In genomic region chr2:11767161-11767545, GRCm38 (mm10) we compare ENCODE assay signal across 15 mouse cellular contexts. TPM values are rescaled to one million over a fixed set of nuclear protein-coding genes. Genes with fewer than 3 reads are reported as not detected.
DNase-seq lines count a peak whose midpoint lies in the region; ATAC-seq and TF ChIP-seq lines count a peak whose summit lies in the region.
"Had no signal": no experiment of that assay in that cellular context is flagged by ENCODE, and none has a peak within 500 bp of the region (broad histone marks: within the 10 kb centered on the region; RNA-seq: fewer than 3 reads in every experiment).

No protein-coding gene starts in this region.

- no peak overlapping the region for H3K9ac ChIP-seq in liver, adult 2 months (ENCODE audit: low read depth, low read length)
- H3K9ac ChIP-seq in liver, embryonic 11.5 days (ENCODE audit: low read depth, low read length), result no peak overlapping the region
- H3K9ac ChIP-seq: embryonic facial prominence, embryonic 13.5 days; limb, embryonic 12.5 days; stomach, embryonic 15.5 days had no signal

- peaks cover 54% of the 10 kb centered on the region for H3K36me3 ChIP-seq in liver, adult 2 months (ENCODE audit: control insufficient read depth, insufficient read depth, low read length)
- peaks cover 22% of the 10 kb centered on the region for H3K36me3 ChIP-seq in liver, embryonic 11.5 days (ENCODE audit: control insufficient read depth, insufficient read depth, low read length)

- intact Hi-C loops in gastrocnemius, postnatal 14 days (cut with DNase I; ENCODE audit: low total_unique reads), result no loop called here
- intact Hi-C loops in heart, postnatal 25 days (cut with DNase I), result no loop called here

- H3K27me3 ChIP-seq in liver, adult 2 months (ENCODE audit: control insufficient read depth, insufficient read depth, low read length), result no peaks in the 10 kb centered on the region
- no peaks in the 10 kb centered on the region for H3K27me3 ChIP-seq in liver, embryonic 11.5 days (replicated peaks; ENCODE audit: control insufficient read depth, insufficient read depth, low read length)
- H3K27me3 ChIP-seq: embryonic facial prominence, embryonic 13.5 days; limb, embryonic 12.5 days; megakaryocyte, embryonic 14.5 days; stomach, embryonic 15.5 days had no signal

- no peak overlapping the region for H3K4me3 ChIP-seq in liver, adult 2 months (ENCODE audit: insufficient read depth, low read depth, low read length)
- no peak overlapping the region for H3K4me3 ChIP-seq in liver, embryonic 11.5 days (ENCODE audit: low read depth, low read length)
- H3K4me3 ChIP-seq: embryonic facial prominence, embryonic 13.5 days; limb, embryonic 12.5 days; megakaryocyte, embryonic 14.5 days; stomach, embryonic 15.5 days had no signal

- DNase-seq in cerebellum, adult 18-20 months, result peak; percentile 14 to 28
- no peak for DNase-seq in cerebellum, adult 11 months
- DNase-seq in liver, adult 2 months (ENCODE audit: extremely low read depth, low read depth, low spot score), result peak; percentile 11
- no peak for DNase-seq in liver, embryonic 11.5 days (ENCODE audit: low spot score)
- peak; percentile 22 for DNase-seq in adrenal gland, postnatal 25 days
- peak; percentile 23 for DNase-seq in gastrocnemius, postnatal 14 days
- DNase-seq in kidney, postnatal 25 days, result no peak
- DNase-seq in heart, postnatal 25 days (ENCODE audit: low spot score), result no peak
- DNase-seq: kidney, adult 18-20 months; thymus, postnatal 36 days had no signal

- H3K9me3 ChIP-seq in liver, embryonic 11.5 days (ENCODE audit: control insufficient read depth, low read length), result no peaks in the 10 kb centered on the region
- H3K9me3 ChIP-seq: embryonic facial prominence, embryonic 13.5 days; limb, embryonic 12.5 days; megakaryocyte, embryonic 14.5 days; stomach, embryonic 15.5 days had no signal

- H3K4me1 ChIP-seq in liver, adult 2 months (ENCODE audit: control insufficient read depth, insufficient read depth, low read length), result 0 out of 2 replicates have a peak, but pooled peaks cover 2% of the 10 kb centered on the region
- 0 out of 2 replicates have a peak, but pooled peaks cover 2% of the 10 kb centered on the region for H3K4me1 ChIP-seq in liver, embryonic 11.5 days (replicated peaks; ENCODE audit: control insufficient read depth, insufficient read depth, low read length)
- H3K4me1 ChIP-seq: embryonic facial prominence, embryonic 13.5 days; limb, embryonic 12.5 days; stomach, embryonic 15.5 days had no signal

- no peak for ATAC-seq in liver, embryonic 11.5 days (replicated peaks; ENCODE audit: low FRiP score)
- ATAC-seq: activated CD4-positive, CD25-positive, alpha-beta regulatory T cell, adult 4 months had no signal

- H3K79me2 ChIP-seq in liver, adult 2 months (ENCODE audit: control insufficient read depth, insufficient read depth, low read length), result no peaks in the 10 kb centered on the region; the same call in 1 of the 2 replicates

- no peak for TF ChIP-seq CTCF in liver, adult 2 months (IDR thresholded peaks at IDR 0.05; ENCODE audit: low read depth, low read length)

- no peak for TF ChIP-seq POLR2A in liver, adult 2 months (IDR thresholded peaks at IDR 0.05; ENCODE audit: extremely low read depth, insufficient read depth, low read length)

- no peak overlapping the region for H3K27ac ChIP-seq in liver, adult 2 months (replicated peaks; ENCODE audit: insufficient read depth, low read depth, low read length)
- no peak overlapping the region for H3K27ac ChIP-seq in liver, embryonic 11.5 days (ENCODE audit: low read depth, low read length)
- H3K27ac ChIP-seq: embryonic facial prominence, embryonic 13.5 days; limb, embryonic 12.5 days; stomach, embryonic 15.5 days had no signal

- 79% methylated on average over 10 of the region's 10 CpGs for WGBS in liver, adult 2 months
- WGBS in liver, embryonic 11.5 days, result 83% methylated on average over 10 of the region's 10 CpGs

- H3K4me2 ChIP-seq in liver, embryonic 11.5 days, result no peak overlapping the region
- H3K4me2 ChIP-seq: embryonic facial prominence, embryonic 13.5 days; limb, embryonic 12.5 days; stomach, embryonic 15.5 days had no signal

RNA-seq across cellular contexts. Expression of gene Fbh1, which starts 10.2 kb away (rescaled TPM):
- total RNA-seq in liver, adult 2 months (2014; rRNA removed), result 35.4 and 40.0 TPM in 2 replicates
- 20.4 and 21.1 TPM in 2 replicates for polyA plus RNA-seq in liver, adult 2 months (2012; rRNA removed)
- polyA plus RNA-seq in liver, embryonic 11.5 days (2014; fragmentation: Nextera tagmentation; extraction: Ambion mirVana), result 73.5 and 80.7 TPM in 2 replicates
- total RNA-seq in adrenal gland, postnatal 25 days (2021), result 102 and 111 TPM in 2 replicates
- total RNA-seq in gastrocnemius, postnatal 14 days (2021), result 10 to 100 TPM; 32.8 to 38.9 TPM
- 10 to 100 TPM; 72.5 to 73.6 TPM for total RNA-seq in heart, postnatal 25 days (2021)

RNA-seq across cellular contexts. Expression of gene Ankrd16, which starts 10.5 kb away (rescaled TPM):
- total RNA-seq in liver, adult 2 months (2014; rRNA removed), result 12.3 and 13.7 TPM in 2 replicates
- polyA plus RNA-seq in liver, adult 2 months (2012; rRNA removed), result 17.7 and 26.3 TPM in 2 replicates
- 18.8 and 24.2 TPM in 2 replicates for polyA plus RNA-seq in liver, embryonic 11.5 days (2014; fragmentation: Nextera tagmentation; extraction: Ambion mirVana)
- 46.3 and 55.7 TPM in 2 replicates for total RNA-seq in adrenal gland, postnatal 25 days (2021)
- 10 to 100 TPM; 23.3 to 26.7 TPM for total RNA-seq in gastrocnemius, postnatal 14 days (2021)
- total RNA-seq in heart, postnatal 25 days (2021), result 10 to 100 TPM; 18.8 to 21.5 TPM

Comparison
In these comparisons a context has a peak if more than half of its experiments do, and no peak if none do; other contexts are left out.
1. DNase-seq: peak in cerebellum, adult 18-20 months (2 of 2), liver, adult 2 months (single experiment), adrenal gland, postnatal 25 days (single experiment) and gastrocnemius, postnatal 14 days (single experiment); none in cerebellum, adult 11 months (single experiment), liver, embryonic 11.5 days (single experiment), kidney, postnatal 25 days (0 of 2) and heart, postnatal 25 days (single experiment).